Mouse (Mus musculus): ENCODE data around the gene Nqo2.

DNA sequence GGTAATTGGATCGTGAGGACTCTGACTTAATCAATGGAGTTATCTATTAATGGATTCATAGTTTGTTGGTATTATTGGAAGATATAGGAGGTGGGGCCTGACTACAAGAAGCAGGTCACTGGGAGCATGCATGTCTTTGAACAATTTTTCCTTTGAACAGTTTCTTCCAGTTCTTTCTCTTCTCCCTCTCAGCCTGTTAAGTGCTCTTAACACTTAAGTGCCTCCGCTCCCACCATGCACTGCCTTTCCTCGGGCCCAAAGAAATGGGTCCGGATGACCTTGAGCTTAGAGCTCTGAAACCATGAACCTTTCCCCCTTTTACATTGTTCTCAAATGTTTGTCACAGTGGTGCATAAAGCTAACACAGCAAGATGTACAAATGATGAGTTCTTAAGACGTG, 72.2 kb downstream of the Nqo2 start:
- TF ChIP-seq CHD2 (IDR thresholded peaks at IDR 0.05; ENCODE audit: low read depth, low read length) (no peak), MAFK (IDR thresholded peaks at IDR 0.05; ENCODE audit: insufficient read depth, low read depth, low read length) (no peak)
